Mouse (Mus musculus) heart, postnatal 25 days (tissue): ENCODE measurements around the gene Pus3. TPM values are rescaled to one million over a fixed set of nuclear protein-coding genes. Genes with fewer than 3 reads are reported as not detected.
"Not testable (repeated sequence)": the region's sequence is repeated elsewhere in the genome, so short reads cannot be mapped to it uniquely, and the experiment has no call there.

ENCODE experiments used
- DNase-seq: peaks from one replicate; pipeline ENCODE4 v3.0.0; 2022; ENCODE audit warnings: low spot score
- intact Hi-C: fragments of 180-260 bp; cut with DNase I; formaldehyde crosslinking; loops from one replicate; pipeline ENCODE4 v1.15.1; 2025
- total RNA-seq, 2 experiments: library from RNA; stranded (reverse); gene quantifications; 2 replicates each; pipeline ENCODE4 v1.2.3; 2021

Pus3 gene
- total RNA-seq, 2 experiments from 2014 or later, result 6.6 to 7.5 TPM

DNA sequence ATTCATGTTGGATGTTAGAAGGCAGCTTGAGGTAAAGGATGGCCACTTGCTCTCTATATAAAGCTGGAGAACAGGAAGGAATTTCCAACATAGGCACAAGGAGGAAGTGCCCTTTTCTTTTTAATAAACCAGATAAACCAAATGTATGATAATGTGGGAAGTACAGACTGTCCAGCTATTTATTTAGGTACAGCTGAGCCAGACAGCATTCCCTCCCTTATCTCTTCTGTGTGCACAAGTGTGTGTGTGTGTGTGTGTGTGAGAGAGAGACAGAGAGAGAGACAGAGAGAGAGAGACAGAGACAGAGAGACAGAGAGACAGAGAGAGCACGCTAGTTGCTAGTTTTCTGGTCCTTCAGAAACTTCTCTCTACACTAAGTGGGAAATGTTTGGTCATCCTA lies 53.4 kb downstream of the Pus3 start, which contains the start of gene Pate4:
TSS of gene Pate4 (minus strand) at position 101 of the 400 bp plus-strand sequence.
- intact Hi-C loops, result no loop called here
- no peak for DNase-seq

DNA sequence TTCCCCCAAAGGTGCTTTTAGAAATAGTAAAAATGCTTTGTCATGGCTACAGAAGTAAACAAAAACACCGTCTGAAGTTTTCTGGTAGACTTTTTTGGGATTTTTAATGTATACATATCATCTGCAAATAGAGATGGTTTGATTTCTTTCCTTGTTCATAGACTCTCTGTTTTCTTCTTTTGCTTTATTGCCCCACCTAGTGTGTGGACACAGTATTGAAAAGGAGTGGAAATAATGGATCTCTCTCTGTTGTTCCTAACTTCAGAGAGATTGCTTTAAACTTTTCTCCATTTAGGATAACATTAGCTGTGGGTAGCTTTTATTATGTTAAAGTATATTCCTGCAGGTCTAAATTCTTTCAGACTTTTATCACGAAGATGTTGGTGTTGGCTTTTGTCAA lies 55.6 kb downstream of the Pus3 start:
- no peak for DNase-seq
- intact Hi-C loops, result no loop called here

DNA sequence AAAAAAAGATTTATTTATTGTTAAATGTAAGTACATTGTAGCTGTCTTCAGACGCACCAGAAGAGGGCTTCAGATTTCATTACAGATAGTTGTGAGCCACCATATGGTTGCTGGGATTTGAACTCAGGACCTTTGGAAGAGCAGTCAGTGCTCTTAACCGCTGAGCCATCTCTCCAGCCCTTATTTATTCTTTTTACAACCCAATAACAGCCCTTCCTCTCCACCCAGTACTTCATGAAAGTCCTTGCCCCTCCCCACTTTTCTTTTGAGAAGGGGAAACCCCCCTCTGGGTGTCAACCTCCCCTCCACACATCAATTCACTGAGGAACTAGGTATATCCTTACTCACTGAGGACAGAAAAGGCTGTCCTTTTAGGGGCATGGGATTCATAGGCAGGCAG lies 58.4 kb downstream of the Pus3 start:
- intact Hi-C loops, DNase-seq: not testable (repeated sequence)

Other genes starting within 250 kb of the Pus3 start
- 10 to 100 TPM; 14.0 to 16.1 TPM for gene Cdon, start 137.5 kb upstream of the Pus3 start, total RNA-seq
- not detected for gene Gm1113, start 40.3 kb upstream of the Pus3 start, total RNA-seq
- gene Ddx25, start 67 bp upstream of the Pus3 start, total RNA-seq, result not detected
- not detected for gene Pate2, start 11.7 kb downstream of the Pus3 start, total RNA-seq
- 1 to 10 TPM; 2.2 to 2.6 TPM for gene Hyls1, start 11.8 kb downstream of the Pus3 start, total RNA-seq
- not detected for gene Pate4, start 53.3 kb downstream of the Pus3 start, total RNA-seq
- not detected for gene Pate3, start 89.6 kb downstream of the Pus3 start, total RNA-seq
- not detected for gene Pate1, start 128.8 kb downstream of the Pus3 start, total RNA-seq
- gene Gm17677, start 182.5 kb downstream of the Pus3 start, total RNA-seq, result not detected
- gene Gm17727, start 219.5 kb downstream of the Pus3 start, total RNA-seq, result not detected
- not detected for gene Gm27235, start 231.5 kb downstream of the Pus3 start, total RNA-seq
- gene D730048I06Rik, start 231.5 kb downstream of the Pus3 start, total RNA-seq, result not detected